Comparison of ENCODE assay signal across 8 mouse cellular contexts in genomic region chr17:26849106-26849745, GRCm38 (mm10). TPM values are rescaled to one million over a fixed set of nuclear protein-coding genes. Genes with fewer than 3 reads are reported as not detected.
DNase-seq lines count a peak whose midpoint lies in the region; ATAC-seq and TF ChIP-seq lines count a peak whose summit lies in the region.
"Had no signal": no experiment of that assay in that cellular context is flagged by ENCODE, and none has a peak within 500 bp of the region (broad histone marks: within the 10 kb centered on the region; RNA-seq: fewer than 3 reads in every experiment).

No protein-coding gene starts in this region.

- no peak overlapping the region for H3K27ac ChIP-seq in midbrain, embryonic 11.5 days (ENCODE audit: low read depth, low read length)
- H3K27ac ChIP-seq in midbrain, embryonic 16.5 days (ENCODE audit: low read length): no peak overlapping the region
- no peak overlapping the region for H3K27ac ChIP-seq in forebrain, embryonic 14.5 days (ENCODE audit: low read depth, low read length)
- no peak overlapping the region for H3K27ac ChIP-seq in limb, embryonic 12.5 days
- no peak overlapping the region for H3K27ac ChIP-seq in stomach, embryonic 16.5 days (ENCODE audit: low read length)
- no peak overlapping the region for H3K27ac ChIP-seq in layer of hippocampus, adult 2 months

- 4% methylated on average over 19 of the region's 19 CpGs for WGBS in midbrain, embryonic 11.5 days
- 3% methylated on average over 19 of the region's 19 CpGs for WGBS in midbrain, embryonic 16.5 days
- 3% methylated on average over 19 of the region's 19 CpGs for WGBS in forebrain, embryonic 14.5 days
- 4% methylated on average over 19 of the region's 19 CpGs for WGBS in limb, embryonic 12.5 days
- 7% methylated on average over 19 of the region's 19 CpGs for WGBS in stomach, embryonic 16.5 days

- no peaks in the 10 kb centered on the region for H3K9me3 ChIP-seq in midbrain, embryonic 11.5 days (ENCODE audit: control insufficient read depth, low read length)
- H3K9me3 ChIP-seq in midbrain, embryonic 16.5 days (replicated peaks; ENCODE audit: control insufficient read depth, low read length, poor library complexity, severe bottlenecking): no peaks in the 10 kb centered on the region
- H3K9me3 ChIP-seq in forebrain, embryonic 14.5 days (replicated peaks; ENCODE audit: control insufficient read depth, low read length): no peaks in the 10 kb centered on the region
- H3K9me3 ChIP-seq in limb, embryonic 12.5 days: no peaks in the 10 kb centered on the region
- no peaks in the 10 kb centered on the region for H3K9me3 ChIP-seq in stomach, embryonic 16.5 days (replicated peaks; ENCODE audit: control insufficient read depth, low read length)

- H3K9ac ChIP-seq in midbrain, embryonic 11.5 days (ENCODE audit: low read length): no peak overlapping the region
- H3K9ac ChIP-seq in midbrain, embryonic 16.5 days (ENCODE audit: low read depth, low read length): no peak overlapping the region
- H3K9ac ChIP-seq in forebrain, embryonic 14.5 days (ENCODE audit: low read length): no peak overlapping the region
- no peak overlapping the region for H3K9ac ChIP-seq in limb, embryonic 12.5 days (replicated peaks)
- H3K9ac ChIP-seq in stomach, embryonic 16.5 days (ENCODE audit: low read length): peak overlapping the region; percentile 31; the same call in 1 of the 2 replicates

- TF ChIP-seq CTCF in layer of hippocampus, adult 2 months (conservative IDR thresholded peaks at IDR 0.05): no peak

- H3K4me1 ChIP-seq in midbrain, embryonic 11.5 days (ENCODE audit: control insufficient read depth, insufficient read depth, low read length): peaks cover 9% of the 10 kb centered on the region
- H3K4me1 ChIP-seq in midbrain, embryonic 16.5 days (ENCODE audit: control insufficient read depth, insufficient read depth, low read length): no peaks in the 10 kb centered on the region; the same call in 1 of the 2 replicates
- H3K4me1 ChIP-seq in forebrain, embryonic 14.5 days (ENCODE audit: control insufficient read depth, insufficient read depth, low read length): no peaks in the 10 kb centered on the region
- H3K4me1 ChIP-seq in limb, embryonic 12.5 days (replicated peaks): peaks cover 15% of the 10 kb centered on the region
- peaks cover 10% of the 10 kb centered on the region for H3K4me1 ChIP-seq in stomach, embryonic 16.5 days (ENCODE audit: control insufficient read depth, insufficient read depth, low read length)

- H3K36me3 ChIP-seq in midbrain, embryonic 11.5 days (ENCODE audit: control insufficient read depth, insufficient read depth, low read length): no peaks in the 10 kb centered on the region
- no peaks in the 10 kb centered on the region for H3K36me3 ChIP-seq in midbrain, embryonic 16.5 days (ENCODE audit: control insufficient read depth, insufficient read depth, low read length)
- H3K36me3 ChIP-seq in forebrain, embryonic 14.5 days (ENCODE audit: control insufficient read depth, insufficient read depth, low read length): no peaks in the 10 kb centered on the region
- H3K36me3 ChIP-seq in limb, embryonic 12.5 days: no peaks in the 10 kb centered on the region
- H3K36me3 ChIP-seq in stomach, embryonic 16.5 days (ENCODE audit: control insufficient read depth, insufficient read depth, low read length): no peaks in the 10 kb centered on the region

- H3K4me2 ChIP-seq in midbrain, embryonic 11.5 days: peak overlapping the region; percentile 31; the same call in 1 of the 2 replicates
- H3K4me2 ChIP-seq in midbrain, embryonic 16.5 days (ENCODE audit: low read length): no peak overlapping the region; the same call in 1 of the 2 replicates
- 0 out of 2 replicates have a peak overlapping the region, but pooled peaks have one; percentile 15 for H3K4me2 ChIP-seq in forebrain, embryonic 14.5 days (ENCODE audit: low read length)
- H3K4me2 ChIP-seq in limb, embryonic 12.5 days: peak overlapping the region; percentile 43
- H3K4me2 ChIP-seq in stomach, embryonic 16.5 days (ENCODE audit: low read depth, low read length): peak overlapping the region; percentile 47

- DNase-seq in midbrain, embryonic 11.5 days (ENCODE audit: low spot score, missing footprints): peak; percentile 95
- DNase-seq in forebrain, embryonic 14.5 days (ENCODE audit: low spot score): no peak
- no peak for DNase-seq in cerebellum, postnatal 14 days
- no peak for DNase-seq in layer of hippocampus, adult 2 months (ENCODE audit: low spot score in 2 of 2)
- DNase-seq: lung, postnatal 36 days had no signal

- ATAC-seq in midbrain, embryonic 11.5 days (ENCODE audit: low FRiP score): no peak
- no peak for ATAC-seq in midbrain, embryonic 16.5 days
- no peak for ATAC-seq in forebrain, embryonic 14.5 days
- no peak for ATAC-seq in limb, embryonic 12.5 days (ENCODE audit: insufficient number of reproducible peaks, insufficient read depth, low FRiP score, low TSS enrichment, low read depth)
- no peak for ATAC-seq in stomach, embryonic 16.5 days (ENCODE audit: insufficient read depth, low FRiP score)

- H3K4me3 ChIP-seq in midbrain, embryonic 11.5 days (ENCODE audit: low read depth, low read length): peak overlapping the region; percentile 14; the same call in 1 of the 2 replicates
- H3K4me3 ChIP-seq in midbrain, embryonic 16.5 days (ENCODE audit: low read depth, low read length): no peak overlapping the region
- peak overlapping the region; percentile 16; the same call in 1 of the 2 replicates for H3K4me3 ChIP-seq in forebrain, embryonic 14.5 days (ENCODE audit: low read depth, low read length)
- H3K4me3 ChIP-seq in limb, embryonic 12.5 days (replicated peaks): peak overlapping the region; percentile 24; the same call in 1 of the 2 replicates
- peak overlapping the region; percentile 27 for H3K4me3 ChIP-seq in stomach, embryonic 16.5 days (replicated peaks; ENCODE audit: low read length)
- no peak overlapping the region for H3K4me3 ChIP-seq in layer of hippocampus, adult 2 months

- H3K27me3 ChIP-seq in midbrain, embryonic 11.5 days (ENCODE audit: control insufficient read depth, insufficient read depth, low read length): peaks cover 88% of the 10 kb centered on the region
- peaks cover 49% of the 10 kb centered on the region for H3K27me3 ChIP-seq in midbrain, embryonic 16.5 days (ENCODE audit: control insufficient read depth, insufficient read depth, low read depth, low read length)
- peaks cover 88% of the 10 kb centered on the region for H3K27me3 ChIP-seq in forebrain, embryonic 14.5 days (replicated peaks; ENCODE audit: control insufficient read depth, insufficient read depth, low read length)
- H3K27me3 ChIP-seq in limb, embryonic 12.5 days: peaks cover 88% of the 10 kb centered on the region
- peaks cover 77% of the 10 kb centered on the region for H3K27me3 ChIP-seq in stomach, embryonic 16.5 days (ENCODE audit: control insufficient read depth, insufficient read depth, low read length)

RNA-seq across cellular contexts. Expression of gene Nkx2-5, which starts 4.4 kb away (rescaled TPM):
- polyA plus RNA-seq in midbrain, embryonic 11.5 days (2014; fragmentation: Nextera tagmentation; extraction: Ambion mirVana): not detected in 2 replicates
- polyA plus RNA-seq in midbrain, embryonic 16.5 days (2015; fragmentation: Nextera tagmentation; extraction: Ambion mirVana): not detected in 2 replicates
- polyA plus RNA-seq in forebrain, embryonic 14.5 days (2014; fragmentation: Nextera tagmentation; extraction: Ambion mirVana): not detected in 2 replicates
- polyA plus RNA-seq in limb, embryonic 12.5 days (2016; fragmentation: Nextera tagmentation; extraction: Ambion mirVana): not detected in 2 replicates
- polyA plus RNA-seq in stomach, embryonic 16.5 days (2015; fragmentation: Nextera tagmentation; extraction: Ambion mirVana): 2.3 and 4.6 TPM in 2 replicates
- total RNA-seq in layer of hippocampus, adult 2 months (2021): not detected

Comparison
In these comparisons a context has a peak if more than half of its experiments do, and no peak if none do; other contexts are left out.
1. H3K4me3 ChIP-seq: peak in midbrain, embryonic 11.5 days (single experiment), forebrain, embryonic 14.5 days (single experiment), limb, embryonic 12.5 days (single experiment) and stomach, embryonic 16.5 days (single experiment); none in midbrain, embryonic 16.5 days (single experiment) and layer of hippocampus, adult 2 months (single experiment).